Mouse (Mus musculus) E14TG2a.4 (cell line): ENCODE data around the gene Slc22a20.

Experiments
- H3K27me3 ChIP-seq: 2 replicates; pipeline ENCODE4 v1.6.1; 2014; ENCODE audit warnings: low read length, control low read depth; ENCODE audit not compliant: insufficient read depth
- H3K36me3 ChIP-seq: 2 replicates; pipeline ENCODE4 v1.6.1; 2014; ENCODE audit warnings: low read length, control low read depth; ENCODE audit not compliant: insufficient read depth
- H3K4me1 ChIP-seq: replicated peaks from 2 replicates; pipeline ENCODE4 v1.6.1; 2014; ENCODE audit warnings: low read depth, low read length, control low read depth
- H3K4me3 ChIP-seq: replicated peaks from 2 replicates; pipeline ENCODE4 v1.5.1; 2014; ENCODE audit warnings: mild to moderate bottlenecking, low read length
- H3K9me3 ChIP-seq: 2 replicates; pipeline ENCODE4 v1.6.1; 2014; ENCODE audit warnings: low read length, control low read depth
- CTCF ChIP-seq: conservative IDR thresholded peaks from 2 replicates; pipeline ENCODE4 v1.5.1; 2014; ENCODE audit warnings: low read length
- NANOG ChIP-seq: IDR thresholded peaks from 2 replicates; pipeline ENCODE4 v1.6.1; 2014; ENCODE audit warnings: borderline replicate concordance, low read length, mixed read lengths
- POU5F1 ChIP-seq: IDR thresholded peaks from 2 replicates; pipeline ENCODE4 v1.6.1; 2014; ENCODE audit warnings: low read length, borderline replicate concordance

Slc22a20 gene

DNA sequence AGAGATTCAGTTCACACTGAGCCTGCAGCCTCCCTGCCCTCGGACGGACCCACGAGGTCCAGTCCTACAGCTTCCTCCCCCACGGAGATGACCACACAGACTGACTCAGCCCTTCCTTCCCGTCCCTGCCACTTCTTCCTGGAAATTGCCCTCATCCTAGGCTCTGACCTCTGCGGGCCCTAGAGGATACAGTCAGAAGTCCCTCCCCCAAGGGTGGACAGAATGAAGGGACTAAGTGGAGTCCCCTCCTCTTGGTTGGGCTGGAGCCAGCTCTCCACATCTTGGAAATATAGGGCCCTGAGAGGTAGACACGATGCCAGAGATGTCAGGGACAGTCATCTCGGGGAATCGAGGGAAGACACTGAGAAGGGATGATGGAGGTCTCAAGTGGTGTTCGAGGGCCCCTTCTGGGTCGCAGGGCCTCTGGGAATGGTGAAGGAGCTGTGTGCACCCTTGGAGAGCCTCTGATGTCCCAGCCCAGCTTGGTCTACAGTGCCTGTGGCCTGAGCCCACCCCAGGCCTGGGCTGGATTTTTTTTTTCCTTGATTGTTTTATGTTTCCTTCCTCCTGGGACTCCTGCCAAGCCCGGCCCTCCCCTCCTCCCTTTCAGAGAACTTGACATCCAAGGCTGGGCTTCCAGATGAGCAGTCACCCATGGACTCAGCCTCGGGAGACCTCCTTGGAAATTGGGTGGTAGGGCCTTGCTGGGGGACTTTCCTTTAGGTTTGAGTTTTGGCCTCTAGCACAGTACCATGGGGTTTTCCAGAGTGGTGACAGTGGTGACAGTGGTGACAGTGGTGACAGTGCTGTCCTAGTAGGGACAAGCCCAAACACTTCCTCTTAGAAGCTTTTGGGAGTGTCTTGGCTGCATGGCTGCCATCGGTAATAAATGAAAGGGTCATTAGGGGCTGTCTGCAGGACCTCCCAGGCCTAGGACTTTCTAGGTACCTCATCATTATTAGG, 56.0 kb downstream of the Slc22a20 start:
- H3K4me3 ChIP-seq: no peak overlapping the region
- peaks cover 30% of the 10 kb centered on the region for H3K27me3 ChIP-seq
- TF ChIP-seq POU5F1 (no peak), CTCF (no peak), NANOG (no peak)
- H3K36me3 ChIP-seq: no peaks in the 10 kb centered on the region
- H3K4me1 ChIP-seq: peaks cover 23% of the 10 kb centered on the region
- H3K9me3 ChIP-seq: no peaks in the 10 kb centered on the region

DNA sequence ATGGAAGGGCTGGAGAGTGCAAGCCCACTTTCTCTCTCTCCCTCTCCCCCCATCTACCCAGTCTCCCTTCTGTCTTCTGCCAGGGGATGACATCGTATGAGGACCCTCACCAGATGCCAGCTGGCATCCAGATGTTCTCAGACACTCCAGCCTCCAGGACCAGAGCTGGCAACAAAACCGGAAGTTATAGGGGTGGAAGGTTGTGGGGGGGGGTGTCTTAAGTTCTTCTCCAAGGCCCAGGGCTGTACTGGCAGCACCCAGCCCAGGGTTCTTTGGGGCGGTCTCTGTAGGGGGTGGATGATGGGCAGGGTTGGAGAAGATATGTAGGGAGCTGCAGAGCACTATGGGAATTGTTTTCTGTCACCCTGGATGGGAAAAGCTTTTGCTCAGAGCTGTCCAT, 57.4 kb downstream of the Slc22a20 start:
- TF ChIP-seq CTCF (no peak), NANOG (no peak), POU5F1 (no peak)
- Histone ChIP-seq H3K27me3 (peaks cover 30% of the 10 kb centered on the region), H3K4me3 (no peak overlapping the region), H3K4me1 (peaks cover 35% of the 10 kb centered on the region), H3K36me3 (no peaks in the 10 kb centered on the region), H3K9me3 (no peaks in the 10 kb centered on the region)

DNA sequence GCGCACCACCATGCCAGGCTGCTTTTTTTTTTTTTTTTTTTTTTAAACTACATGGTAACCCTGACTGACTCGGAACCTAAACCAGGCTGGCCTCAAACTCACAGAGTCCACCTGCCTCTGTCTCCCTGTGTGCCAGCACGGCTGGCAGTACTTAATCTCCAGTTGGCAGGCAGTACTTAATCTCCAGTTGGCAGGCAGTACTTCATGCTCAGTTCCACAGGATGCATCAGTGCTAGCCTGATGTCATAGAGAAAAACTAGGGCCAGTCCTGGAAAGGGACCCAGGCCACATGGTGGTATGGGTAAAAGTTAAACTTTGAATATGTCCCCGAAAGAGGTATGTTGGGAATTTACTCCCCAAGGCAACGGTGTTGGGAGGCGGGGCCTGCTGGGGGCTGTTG, 57.8 kb downstream of the Slc22a20 start:
- Histone ChIP-seq H3K4me3 (no peak overlapping the region), H3K9me3 (no peaks in the 10 kb centered on the region), H3K27me3 (peaks cover 30% of the 10 kb centered on the region), H3K4me1 (peaks cover 39% of the 10 kb centered on the region), H3K36me3 (no peaks in the 10 kb centered on the region)
- TF ChIP-seq CTCF: no peak
- TF ChIP-seq POU5F1: no peak
- no peak for TF ChIP-seq NANOG

DNA sequence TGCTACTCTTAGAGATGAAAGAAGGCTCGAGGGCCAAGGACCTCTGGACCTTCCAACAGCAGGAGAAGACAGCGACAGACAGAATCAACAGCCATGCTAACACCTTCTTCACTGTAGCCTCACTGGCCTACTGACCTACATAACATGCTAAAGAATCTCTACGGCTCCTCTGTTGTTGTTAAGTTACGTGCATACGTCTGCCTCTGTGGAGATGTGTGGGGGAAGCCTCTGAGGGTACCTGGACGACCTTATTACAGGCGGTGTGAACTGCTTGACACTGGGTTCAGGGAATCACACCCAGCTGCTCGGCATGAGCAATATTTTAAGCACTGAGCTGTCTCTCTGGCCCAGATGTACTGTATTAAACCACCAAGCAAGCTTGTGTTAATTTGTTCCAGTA, 58.4 kb downstream of the Slc22a20 start:
- Histone ChIP-seq H3K36me3 (no peaks in the 10 kb centered on the region), H3K27me3 (peaks cover 32% of the 10 kb centered on the region), H3K9me3 (no peaks in the 10 kb centered on the region), H3K4me1 (peaks cover 44% of the 10 kb centered on the region), H3K4me3 (no peak overlapping the region)
- TF ChIP-seq CTCF (no peak), NANOG (no peak), POU5F1 (no peak)

DNA sequence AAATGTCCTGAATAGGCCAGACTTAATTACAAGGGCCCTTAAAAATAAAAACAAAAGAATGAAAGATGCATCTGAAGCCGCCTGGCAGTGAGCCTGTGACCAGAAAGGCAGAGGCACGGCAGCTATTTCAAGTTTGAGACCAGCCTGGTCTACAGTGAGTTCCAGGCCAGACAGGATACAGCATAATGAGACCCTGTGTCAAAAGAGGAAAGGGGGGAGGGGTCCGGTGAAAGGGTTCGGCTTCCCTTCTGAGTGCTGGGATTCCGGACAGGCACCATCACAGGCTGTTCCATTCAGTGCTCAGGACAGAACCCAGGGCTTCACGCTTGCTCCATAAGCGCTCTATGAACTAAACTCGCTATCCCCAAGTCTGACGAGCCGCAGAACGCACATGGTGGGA, 58.9 kb downstream of the Slc22a20 start:
- Histone ChIP-seq H3K9me3 (no peaks in the 10 kb centered on the region), H3K4me3 (no peak overlapping the region), H3K36me3 (no peaks in the 10 kb centered on the region), H3K4me1 (peaks cover 50% of the 10 kb centered on the region), H3K27me3 (peaks cover 33% of the 10 kb centered on the region)
- TF ChIP-seq POU5F1 (no peak), CTCF (no peak), NANOG (no peak)

DNA sequence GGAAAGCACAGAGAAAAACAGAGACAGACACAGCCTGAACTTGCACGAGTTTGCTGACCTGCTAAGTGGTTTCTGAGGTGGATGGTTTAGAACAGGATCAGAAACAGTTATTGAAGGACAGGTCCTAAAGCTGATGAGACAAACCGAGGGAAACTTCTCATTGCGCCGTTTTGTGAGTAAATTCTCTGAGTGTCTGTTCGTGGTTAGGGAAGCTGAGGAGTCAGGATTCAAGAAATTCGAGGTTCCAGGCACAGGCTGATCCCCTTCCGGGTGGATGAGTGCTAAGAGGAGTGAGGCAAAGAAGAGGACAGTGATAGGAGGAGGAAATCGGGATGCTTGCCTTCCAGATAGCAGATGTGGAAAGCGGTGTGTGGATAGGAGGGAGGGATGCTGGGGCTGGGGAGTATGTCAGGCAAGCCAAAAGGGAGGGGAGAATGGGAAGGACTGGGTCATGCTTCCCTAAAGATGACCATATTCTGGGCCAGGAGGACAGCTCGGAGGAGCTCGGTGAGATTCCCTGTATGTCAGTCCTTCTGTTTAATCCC, 60.6 kb downstream of the Slc22a20 start:
- TF ChIP-seq CTCF: no peak
- TF ChIP-seq NANOG: no peak
- TF ChIP-seq POU5F1: no peak
- H3K9me3 ChIP-seq: no peaks in the 10 kb centered on the region
- peaks cover 33% of the 10 kb centered on the region for H3K27me3 ChIP-seq
- H3K4me3 ChIP-seq: peak overlapping the region; percentile 54
- H3K4me1 ChIP-seq: peaks cover 66% of the 10 kb centered on the region
- no peaks in the 10 kb centered on the region for H3K36me3 ChIP-seq

DNA sequence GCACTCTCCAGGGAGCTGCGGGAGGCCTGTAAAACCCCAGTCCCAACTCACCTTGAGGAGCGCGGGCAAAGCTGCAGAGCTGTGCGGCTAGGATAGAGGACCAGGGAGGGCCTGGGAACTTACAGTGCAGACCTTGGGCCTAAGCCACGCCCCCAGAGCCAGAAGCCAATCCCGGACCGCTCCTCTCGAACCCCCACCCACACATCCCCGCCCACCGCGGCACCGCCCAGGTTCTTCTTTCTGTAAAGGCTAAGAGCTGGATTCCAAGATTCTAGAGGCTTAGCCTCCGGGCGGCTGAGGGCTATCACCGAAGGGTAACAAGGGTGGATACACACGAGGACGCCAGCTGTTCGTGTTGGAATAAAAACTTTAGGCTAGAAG, 61.2 kb downstream of the Slc22a20 start, which contains the start of gene Cdc42ep2:
Gene Cdc42ep2, minus strand, starts transcription at position 104 of the 381 bp plus-strand sequence.
- H3K36me3 ChIP-seq: no peaks in the 10 kb centered on the region
- TF ChIP-seq NANOG (no peak), POU5F1 (no peak), CTCF (no peak)
- H3K9me3 ChIP-seq: no peaks in the 10 kb centered on the region
- H3K4me1 ChIP-seq: peaks cover 68% of the 10 kb centered on the region
- H3K27me3 ChIP-seq: peaks cover 33% of the 10 kb centered on the region
- H3K4me3 ChIP-seq: peak within 1 kb of the TSS; percentile 85

DNA sequence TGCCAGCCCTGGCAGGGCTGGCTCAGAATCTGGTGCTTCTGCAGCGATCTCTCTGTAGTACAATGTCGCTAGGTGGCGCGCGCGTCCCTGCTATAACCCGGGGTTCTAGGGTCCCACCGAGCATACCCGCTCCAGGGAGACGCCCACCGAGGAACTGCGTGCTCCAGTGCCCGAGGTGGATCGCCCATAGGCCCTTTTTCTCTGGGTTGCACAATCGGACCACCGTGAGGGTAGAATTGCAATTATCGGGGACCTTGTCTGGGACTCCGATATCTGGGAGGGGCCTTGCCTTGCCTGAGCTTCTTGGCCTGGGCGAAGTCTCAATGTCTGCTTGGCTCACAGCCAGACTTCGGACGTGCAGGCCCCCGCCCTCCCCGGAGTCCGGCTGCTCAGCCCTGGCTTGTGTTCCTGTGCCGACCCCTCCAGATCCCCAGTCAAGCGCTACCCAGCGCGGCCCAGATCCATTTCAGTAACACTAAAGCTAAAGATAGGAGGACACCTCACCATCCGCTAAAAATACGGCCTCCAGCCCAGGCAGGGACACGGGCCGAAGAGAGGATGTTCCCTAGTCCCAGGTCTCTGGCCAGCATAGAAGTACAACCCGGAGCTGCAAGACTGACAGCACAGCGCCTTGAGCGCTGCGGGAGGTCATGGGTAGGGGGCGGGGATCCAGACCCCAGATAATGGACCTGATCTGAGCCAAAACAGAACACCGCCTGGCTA, 61.8 kb downstream of the Slc22a20 start:
- H3K36me3 ChIP-seq: no peaks in the 10 kb centered on the region
- H3K4me1 ChIP-seq: peaks cover 70% of the 10 kb centered on the region
- H3K27me3 ChIP-seq: peaks cover 33% of the 10 kb centered on the region
- peak overlapping the region; percentile 85 for H3K4me3 ChIP-seq
- TF ChIP-seq CTCF: peak; percentile 47
- no peak for TF ChIP-seq POU5F1
- TF ChIP-seq NANOG: no peak
- no peaks in the 10 kb centered on the region for H3K9me3 ChIP-seq
